Mouse (Mus musculus): ENCODE measurements around the gene Wasl.

DNA sequence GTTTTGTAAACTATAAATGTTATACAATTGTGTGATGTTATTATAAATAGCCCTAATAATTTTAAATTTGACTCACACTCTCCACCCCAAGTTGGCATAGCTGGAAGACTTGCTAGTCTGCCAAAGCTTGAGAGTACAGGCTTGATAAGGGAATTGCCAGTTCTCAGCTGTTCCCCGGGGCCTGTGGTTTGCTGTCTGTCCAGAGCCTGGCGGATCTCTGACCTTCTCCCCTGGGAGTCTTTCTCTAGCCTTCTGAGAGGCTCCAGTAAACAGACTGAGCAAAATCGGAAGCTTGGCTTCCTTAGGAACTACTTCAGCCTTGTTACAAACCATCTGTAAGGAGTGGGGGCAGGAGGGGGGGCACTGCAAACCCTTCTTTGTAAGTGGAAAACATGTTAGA, 77.9 kb downstream of the Wasl start:
- TF ChIP-seq CTCF (IDR thresholded peaks at IDR 0.05; ENCODE audit: insufficient read depth, low read depth, low read length) (no peak), POLR2A (IDR thresholded peaks at IDR 0.05; ENCODE audit: insufficient read depth, low read depth, low read length) (no peak)
